Mouse (Mus musculus) CD4-positive helper T cell, adult 2 months (primary cell): ENCODE data around the gene Bora.
"Not testable (repeated sequence)": the region's sequence is repeated elsewhere in the genome, so short reads cannot be mapped to it uniquely, and the experiment has no call there.

ENCODE experiments used
- DNase-seq: peaks from one replicate; pipeline ENCODE4 v3.0.0-alpha.2; 2012; ENCODE audit warnings: low read depth, missing footprints, low spot score

Bora gene

DNA sequence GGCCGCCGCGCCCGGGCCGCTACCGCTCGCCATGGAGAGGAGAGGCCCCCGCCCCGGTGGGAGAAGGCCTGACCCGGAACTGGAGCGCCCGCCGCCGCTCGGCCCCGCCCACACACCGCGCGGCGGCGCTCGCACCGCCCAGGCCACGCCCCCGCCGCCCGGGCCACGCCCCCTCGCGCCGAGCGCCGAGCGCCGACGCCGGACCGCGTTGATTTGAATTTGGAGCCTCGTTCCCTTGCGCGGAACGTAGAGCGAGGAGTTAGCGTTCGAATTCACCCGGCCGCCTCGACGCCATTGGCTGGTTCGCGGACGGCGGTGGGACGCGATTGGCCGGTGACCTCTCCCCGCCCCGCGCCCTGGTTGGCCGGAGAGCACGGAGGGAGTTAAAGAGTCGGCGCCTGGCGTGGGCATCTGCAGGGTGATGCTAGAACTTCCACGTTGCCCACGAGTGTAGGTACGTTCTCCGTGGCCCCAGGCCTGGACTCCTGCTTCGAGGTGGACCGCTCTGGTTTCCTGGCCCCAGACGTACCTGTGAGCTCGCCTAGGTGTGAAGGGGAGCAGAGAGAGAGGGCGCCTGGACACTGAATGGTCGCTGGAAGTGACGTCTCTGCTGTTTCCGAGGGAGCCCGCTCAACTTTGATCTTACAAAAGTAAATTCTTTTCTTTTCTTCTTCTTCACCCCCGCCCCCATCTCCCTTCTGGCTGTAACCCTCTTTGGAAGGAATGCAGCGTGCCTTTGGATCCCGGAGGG is at the start of gene Bora, which contains the start of gene Mzt1:
Bora (plus strand) TSS at position 192 of the 751 bp plus-strand sequence.
Mzt1 (minus strand) TSS at position 104 of the 751 bp plus-strand sequence.
- DNase-seq = peak; percentile 96

- DNase-seq = no peak
Measured at GRCm38 (mm10) chr14:99010224-99010919, 35.6 kb upstream of the Bora start.

DNA sequence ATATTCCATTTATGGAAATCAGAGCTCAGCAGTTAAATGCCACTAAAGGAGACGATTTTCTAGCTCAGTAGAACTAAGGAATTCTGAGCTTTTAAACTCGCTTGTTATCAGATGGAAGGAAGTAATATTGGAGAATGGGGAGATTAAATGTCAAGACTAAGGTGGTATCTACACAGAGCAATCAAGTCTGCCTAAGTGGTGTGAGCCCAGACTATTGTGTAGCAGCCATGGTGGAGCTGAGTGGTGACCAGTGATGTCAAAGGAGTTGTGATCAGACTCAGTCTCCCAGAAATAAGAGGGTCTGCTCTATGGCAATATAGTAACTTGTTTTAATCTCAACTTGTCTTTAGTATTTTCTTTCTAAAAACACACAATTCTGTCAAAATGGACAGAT is 35.1 kb upstream of the Bora start:
- no peak for DNase-seq

DNA sequence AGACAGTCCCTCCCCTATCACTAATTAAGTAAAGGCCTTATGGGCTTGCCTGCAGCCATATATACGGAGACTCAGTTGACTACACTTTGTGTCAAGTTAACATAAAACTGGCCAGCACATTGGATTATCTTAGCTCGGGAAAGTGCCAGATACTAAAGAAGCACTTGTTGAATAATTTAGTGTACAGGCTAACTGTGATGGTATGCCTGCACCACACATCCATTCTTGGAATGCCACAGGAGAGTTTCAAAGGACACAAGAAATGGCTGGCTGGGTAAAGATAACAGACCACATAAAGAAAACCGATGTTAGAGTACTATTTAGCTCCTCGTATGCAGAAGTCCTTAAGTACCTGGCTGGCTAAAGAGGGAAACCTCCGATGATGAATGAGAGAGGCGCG is 27.3 kb upstream of the Bora start:
- DNase-seq = no peak

- no peak for DNase-seq
Measured at GRCm38 (mm10) chr14:99019136-99019808, 26.8 kb upstream of the Bora start.

GRCm38 (mm10) chr14:99022346-99023086 is 23.5 kb upstream of the Bora start:
- no peak for DNase-seq

DNA sequence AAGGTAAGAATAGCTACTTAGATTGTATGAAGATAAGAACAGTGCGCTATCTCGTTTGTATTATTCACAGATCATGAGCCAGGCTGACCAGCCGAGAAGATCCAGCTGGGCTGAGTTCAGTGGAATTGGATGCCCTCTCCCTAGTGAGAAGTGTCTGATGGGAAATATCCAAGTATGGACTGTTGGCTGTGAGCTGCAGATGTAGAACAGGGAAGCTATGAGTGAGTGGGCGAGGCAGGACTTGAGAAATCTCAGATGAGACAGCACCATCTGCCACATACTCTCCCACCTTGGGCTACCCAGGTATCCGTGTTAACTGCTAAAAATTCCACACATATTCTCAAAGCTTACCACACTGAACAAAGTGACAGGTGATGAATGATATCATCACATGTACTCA is 16.0 kb upstream of the Bora start:
- no peak for DNase-seq

- DNase-seq = no peak
Measured at GRCm38 (mm10) chr14:99031337-99031873, 14.6 kb upstream of the Bora start.

DNA sequence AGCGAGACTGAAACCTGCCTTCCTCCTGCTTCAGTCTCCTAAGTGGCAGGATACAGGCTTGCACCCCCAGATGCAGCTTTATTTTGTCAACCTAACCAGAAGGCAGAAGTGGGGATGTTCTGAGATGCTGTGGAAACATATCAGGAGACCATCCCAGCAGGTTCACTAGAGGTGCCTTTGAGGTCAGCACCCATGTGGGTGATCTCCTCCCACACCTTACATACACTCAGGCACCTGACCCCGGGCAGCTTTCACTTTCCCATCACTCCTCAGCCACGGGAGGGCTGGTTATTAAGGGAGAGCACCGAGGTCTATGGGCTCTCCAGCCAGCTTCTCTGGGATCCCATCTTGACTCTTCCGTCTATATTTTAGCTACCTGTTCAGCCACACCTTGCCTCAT is 13.4 kb upstream of the Bora start:
- DNase-seq = no peak

DNA sequence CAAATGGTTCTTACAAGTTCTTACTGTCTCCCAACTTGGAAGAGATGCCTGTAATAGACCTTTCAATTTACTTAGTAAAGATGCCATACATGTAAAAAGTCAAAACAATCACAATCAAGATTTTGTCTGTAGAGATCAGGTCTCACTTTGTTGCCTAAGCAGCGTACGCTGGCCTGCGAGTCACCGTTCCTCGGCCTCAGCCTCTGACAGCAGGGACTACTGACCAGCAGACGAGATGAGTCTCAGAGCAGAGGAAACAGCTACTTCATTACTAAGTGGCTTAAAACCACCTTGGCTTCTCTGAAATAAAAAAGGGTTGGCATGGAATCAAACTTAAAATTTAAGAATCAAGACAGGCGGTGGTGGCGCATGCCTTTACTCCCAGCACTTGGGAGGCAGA is 11.2 kb upstream of the Bora start:
- DNase-seq = not testable (repeated sequence)

- no peak for DNase-seq
Measured at GRCm38 (mm10) chr14:99036039-99036438, 10.0 kb upstream of the Bora start.

GRCm38 (mm10) chr14:99037703-99038102 is 8.3 kb upstream of the Bora start:
- DNase-seq = no peak

DNA sequence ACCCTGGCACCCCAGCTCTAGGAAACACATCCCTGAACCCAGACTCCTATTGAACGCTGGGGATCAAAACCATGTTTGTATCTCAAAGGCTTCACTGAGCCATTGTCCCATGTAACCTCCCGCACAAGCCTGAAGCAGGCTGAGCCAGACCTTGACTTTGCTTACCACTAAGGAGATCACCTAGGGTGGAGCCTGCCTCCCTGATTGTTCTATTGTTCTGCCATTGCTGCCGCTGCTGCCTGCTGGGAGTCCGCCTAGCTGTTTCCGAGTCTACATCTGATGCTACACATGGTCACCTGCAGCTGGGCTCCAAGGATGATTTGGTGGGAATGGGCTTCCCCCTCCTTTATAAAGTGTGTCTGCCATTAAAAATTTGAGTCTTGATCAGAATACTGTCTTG is 6.7 kb upstream of the Bora start:
- not testable (repeated sequence) for DNase-seq

GRCm38 (mm10) chr14:99041416-99041815 is 4.6 kb upstream of the Bora start:
- DNase-seq = peak; percentile 38

- DNase-seq = peak; percentile 37
Measured at GRCm38 (mm10) chr14:99043499-99043898, 2.5 kb upstream of the Bora start.

GRCm38 (mm10) chr14:99044096-99044495 is 1.9 kb upstream of the Bora start:
- no peak for DNase-seq

DNA sequence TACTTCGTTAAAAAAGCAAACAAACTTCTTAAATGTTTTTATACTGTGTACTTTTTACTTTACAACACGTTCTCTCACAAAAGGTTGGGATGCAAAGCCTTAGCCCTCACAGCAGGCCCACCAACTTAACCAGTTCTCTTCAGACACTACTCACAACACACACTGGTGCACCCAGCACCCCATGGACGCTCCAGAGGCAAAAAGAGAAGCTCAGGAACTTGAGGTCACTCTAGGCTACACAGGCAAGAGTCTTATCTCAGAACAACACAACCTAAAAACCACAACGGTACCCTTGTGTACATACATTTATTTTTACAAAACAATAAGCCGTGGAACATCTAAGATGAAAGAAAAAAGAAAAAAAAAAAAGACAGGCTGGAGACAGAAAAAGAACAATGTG is 1.3 kb upstream of the Bora start:
- DNase-seq = peak; percentile 39

GRCm38 (mm10) chr14:99045378-99046030 is 518 bp upstream of the Bora start:
- peak; percentile 69 for DNase-seq

- DNase-seq = peak; percentile 68
Measured at GRCm38 (mm10) chr14:99046782-99047181, 760 bp downstream of the Bora start.

DNA sequence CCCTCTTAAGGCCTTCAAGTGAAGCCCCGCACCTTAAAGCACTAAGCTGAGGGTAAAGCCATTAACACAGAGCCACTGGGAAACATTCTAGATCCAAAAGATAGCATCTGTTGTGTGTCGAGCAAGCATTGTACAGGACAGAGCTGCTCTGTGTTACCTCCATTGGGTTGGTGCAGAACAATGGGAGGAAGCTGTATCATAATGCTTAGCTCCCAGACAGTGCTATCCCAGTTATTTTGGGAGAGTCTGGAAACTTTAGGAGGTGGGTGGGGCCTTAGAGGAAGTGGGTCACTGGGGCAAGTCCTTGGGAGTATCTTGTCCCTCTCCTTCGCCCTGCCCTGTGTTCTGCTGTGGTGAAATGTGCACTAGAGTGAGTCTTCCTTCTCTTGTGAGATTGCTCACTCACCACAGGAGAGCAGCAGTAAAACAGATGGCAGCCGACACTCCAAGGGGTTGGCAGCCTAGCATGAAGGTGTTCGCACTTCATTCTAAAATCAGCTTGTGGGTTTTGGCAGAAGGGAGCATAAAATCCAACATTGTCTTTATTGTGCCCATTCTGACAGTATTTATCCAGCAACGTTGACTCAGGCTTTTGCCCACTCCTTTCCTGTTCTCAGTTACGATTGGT is 13.1 kb downstream of the Bora start:
- no peak for DNase-seq
